Mouse (Mus musculus) megakaryocyte, embryonic 14.5 days (primary cell): ENCODE data around the gene Ttbk1.

Experiments used
- FLI1 ChIP-seq: IDR thresholded peaks from 2 replicates; pipeline ENCODE4 v1.6.1; 2012; ENCODE audit warnings: low read length, inconsistent platforms, mixed read lengths
- GATA1 ChIP-seq: IDR thresholded peaks from 3 replicates; pipeline ENCODE4 v1.6.1; 2012; ENCODE audit warnings: mixed read lengths, low read length, inconsistent platforms, borderline replicate concordance

DNA sequence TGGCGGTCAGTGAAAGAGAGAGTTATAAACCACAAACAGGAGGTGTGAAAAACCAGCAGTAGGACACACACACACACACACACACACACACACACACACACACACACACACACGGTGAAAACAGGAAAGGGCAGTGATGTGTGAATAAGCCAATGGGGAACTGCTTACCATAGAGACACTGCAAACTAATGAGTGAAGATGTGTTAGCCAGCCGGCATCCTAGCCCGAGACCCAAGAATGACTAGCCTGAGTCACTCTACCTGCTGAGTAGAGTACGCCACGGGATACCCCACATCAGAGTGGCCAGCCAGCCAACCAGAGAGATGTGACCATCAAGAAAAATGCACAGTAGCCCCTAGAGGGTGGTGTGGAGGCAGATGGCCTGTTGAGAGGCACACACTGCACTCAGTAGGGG, 3.0 kb downstream of the Ttbk1 start:
- no peak for TF ChIP-seq GATA1
- TF ChIP-seq FLI1: no peak
